Mouse (Mus musculus): ENCODE measurements at regions not wholly inside any gene's neighbourhood (a gene's known extent, or its start where the extent isn't known, plus 50 kb on each side); places are given as distances from the start of the nearest gene placed in this dataset.
"Not testable (repeated sequence)": the region's sequence is repeated elsewhere in the genome, so short reads cannot be mapped to it uniquely, and the experiment has no call there.

- peak; percentile 55 for DNase-seq
Observed at GRCm38 (mm10) chr12:114012860-114013259, 469.2 kb downstream of the Adam6a start.

GRCm38 (mm10) chr12:114037011-114037410 is 493.3 kb downstream of the Adam6a start:
- DNase-seq = not testable (repeated sequence)

- DNase-seq = peak; percentile 4
Observed at GRCm38 (mm10) chr12:114047991-114048390, 504.3 kb downstream of the Adam6a start.

- DNase-seq = no peak
Observed at GRCm38 (mm10) chr12:114053341-114053740, 509.6 kb downstream of the Adam6a start.

GRCm38 (mm10) chr12:114059615-114060014 is 515.9 kb downstream of the Adam6a start:
- no peak for DNase-seq

GRCm38 (mm10) chr12:114067166-114067565 is 523.5 kb downstream of the Adam6a start:
- DNase-seq = no peak

- not testable (repeated sequence) for DNase-seq
Observed at GRCm38 (mm10) chr12:114108731-114109130, 565.0 kb downstream of the Adam6a start.

GRCm38 (mm10) chr12:114134897-114135296 is 591.2 kb downstream of the Adam6a start:
- no peak for DNase-seq

GRCm38 (mm10) chr12:114148779-114149178 is 605.1 kb downstream of the Adam6a start:
- no peak for DNase-seq

GRCm38 (mm10) chr12:114172305-114172704 is 628.6 kb downstream of the Adam6a start:
- DNase-seq = no peak

- no peak for DNase-seq
Observed at GRCm38 (mm10) chr12:114199521-114199920, 655.8 kb downstream of the Adam6a start.

- no peak for DNase-seq
Observed at GRCm38 (mm10) chr12:114222541-114222940, 678.8 kb downstream of the Adam6a start.

All from right cerebral cortex, postnatal 14 days (tissue).